Mouse (Mus musculus) ES-E14 (cell line): ENCODE measurements at regions not wholly inside any gene's neighbourhood (a gene's known extent, or its start where the extent isn't known, plus 50 kb on each side); places are given as distances from the start of the nearest gene placed in this dataset.

Experiments
- CHD2 ChIP-seq: IDR thresholded peaks from 2 replicates; pipeline ENCODE4 v1.6.1; 2014; ENCODE audit warnings: mild to moderate bottlenecking, low read depth, low read length, inconsistent platforms
- MAFK ChIP-seq: IDR thresholded peaks from 2 replicates; pipeline ENCODE4 v1.6.1; 2014; ENCODE audit warnings: mild to moderate bottlenecking, low read depth, low read length, inconsistent platforms; ENCODE audit not compliant: insufficient read depth
- ZC3H11A ChIP-seq: IDR thresholded peaks from 2 replicates; pipeline ENCODE4 v1.6.1; 2012; ENCODE audit warnings: low read depth, mild to moderate bottlenecking, inconsistent platforms, low read length, borderline replicate concordance
- ZNF384 ChIP-seq: IDR thresholded peaks from 2 replicates; pipeline ENCODE4 v1.6.1; 2012; ENCODE audit warnings: low read depth, low read length, inconsistent platforms

- no peak for TF ChIP-seq ZC3H11A
- no peak for TF ChIP-seq MAFK
- TF ChIP-seq ZNF384, result no peak
- no peak for TF ChIP-seq CHD2
Observed at GRCm38 (mm10) chr1:72002471-72003116, 209.5 kb downstream of the Mreg start.
